Mouse (Mus musculus) CH12.LX (cell line): ENCODE measurements around the gene Dcaf11. TPM values are rescaled to one million over a fixed set of nuclear protein-coding genes. Genes with fewer than 3 reads are reported as not detected.
A peak's percentile ranks its signal among the peaks of the same experiment; 100 is the strongest.

Experiments used
- DNase-seq: peaks from one replicate; pipeline ENCODE4 v3.0.0-alpha.2; 2013; ENCODE audit errors: extremely low read depth
- H3K27ac ChIP-seq: 2 replicates; pipeline ENCODE4 v1.5.1; 2012; ENCODE audit warnings: low read depth, mild to moderate bottlenecking, control low read depth, moderate library complexity; ENCODE audit not compliant: insufficient read depth
- H3K27me3 ChIP-seq: replicated peaks from 2 replicates; pipeline ENCODE3; 2012; ENCODE audit warnings: inconsistent platforms
- H3K36me3 ChIP-seq, 2 experiments: replicated peaks in 1 of 2; 2 replicates each; pipeline versions ENCODE3 to v1.6.1; 2012; ENCODE audit warnings: inconsistent platforms in 1 of 2, low read length in 1 of 2, mild to moderate bottlenecking in 1 of 2, mixed read lengths in 1 of 2, moderate library complexity in 1 of 2; ENCODE audit not compliant: control insufficient read depth in 1 of 2, insufficient read depth in 1 of 2
- H3K4me1 ChIP-seq, 2 experiments: 2 replicates each; pipeline ENCODE4 v1.6.1; 2012; ENCODE audit warnings: inconsistent platforms in 1 of 2, moderate library complexity in 1 of 2; ENCODE audit not compliant: insufficient read depth in 2 of 2, control insufficient read depth in 1 of 2
- H3K4me2 ChIP-seq: 2 replicates; pipeline ENCODE4 v1.6.1; 2012; ENCODE audit warnings: low read depth, mild to moderate bottlenecking, control low read depth; ENCODE audit not compliant: poor library complexity, insufficient read depth, severe bottlenecking
- H3K4me3 ChIP-seq, 3 experiments: fragments of 150-350 bp in 1 of 3; sonication (generic) in 1 of 3; replicated peaks in 1 of 3; 2 replicates each; pipeline versions ENCODE3 to v1.5.1; 2011 to 2012; ENCODE audit warnings: low read depth in 2 of 3, low read length in 2 of 3, mild to moderate bottlenecking in 2 of 3, moderate library complexity in 2 of 3, control low read depth in 1 of 3, improper control_type of control experiment in 1 of 3, inconsistent platforms in 1 of 3, mixed read lengths in 1 of 3; ENCODE audit not compliant: poor library complexity in 1 of 3
- H3K79me2 ChIP-seq: replicated peaks from 2 replicates; pipeline ENCODE4 v1.6.1; 2012; ENCODE audit warnings: mild to moderate bottlenecking, moderate library complexity; ENCODE audit not compliant: control insufficient read depth, poor library complexity, insufficient read depth, severe bottlenecking; ENCODE audit errors: extremely low read depth
- H3K9ac ChIP-seq: 2 replicates; pipeline ENCODE4 v1.6.1; 2012; ENCODE audit warnings: low read depth, mild to moderate bottlenecking, control low read depth, moderate library complexity; ENCODE audit not compliant: insufficient read depth
- H3K9me3 ChIP-seq: replicated peaks from 2 replicates; pipeline ENCODE3; 2012; ENCODE audit warnings: low read length, inconsistent platforms, mixed read lengths
- BHLHE40 ChIP-seq: IDR thresholded peaks from 2 replicates; pipeline ENCODE4 v1.6.1; 2011; ENCODE audit warnings: mild to moderate bottlenecking, low read depth, low read length, improper control_type of control experiment
- CTCF ChIP-seq, 2 experiments: IDR thresholded peaks in 1 of 2; conservative IDR thresholded peaks in 1 of 2; 2 replicates each; pipeline ENCODE4 v1.5.1; 2011 to 2012; ENCODE audit warnings: low read depth in 2 of 2, low read length in 2 of 2, improper control_type of control experiment in 1 of 2, inconsistent platforms in 1 of 2, mild to moderate bottlenecking in 1 of 2, moderate library complexity in 1 of 2
- ELF1 ChIP-seq: IDR thresholded peaks from 2 replicates; pipeline ENCODE4 v1.6.1; 2014; ENCODE audit warnings: low read depth, mild to moderate bottlenecking, inconsistent platforms, low read length, improper control_type of control experiment
- EP300 ChIP-seq: IDR thresholded peaks from 2 replicates; pipeline ENCODE4 v1.6.1; 2011; ENCODE audit warnings: low read length, improper control_type of control experiment
- ETS1 ChIP-seq: conservative IDR thresholded peaks from 2 replicates; pipeline ENCODE4 v1.6.1; 2012; ENCODE audit warnings: low read depth, mild to moderate bottlenecking, inconsistent platforms, low read length, improper control_type of control experiment, moderate library complexity
- HCFC1 ChIP-seq: IDR thresholded peaks from 2 replicates; pipeline ENCODE4 v1.6.1; 2012; ENCODE audit warnings: low read depth, mild to moderate bottlenecking, inconsistent platforms, low read length, improper control_type of control experiment
- IRF4 ChIP-seq: IDR thresholded peaks from 2 replicates; pipeline ENCODE4 v1.6.1; 2014; ENCODE audit warnings: low read depth, mild to moderate bottlenecking, inconsistent platforms, low read length, improper control_type of control experiment
- KAT2A ChIP-seq: IDR thresholded peaks from 2 replicates; pipeline ENCODE4 v1.6.1; 2012; ENCODE audit warnings: low read length, improper control_type of control experiment, inconsistent platforms; ENCODE audit not compliant: insufficient replicate concordance
- MAX ChIP-seq: IDR thresholded peaks from 2 replicates; pipeline ENCODE4 v1.6.1; 2011; ENCODE audit warnings: low read length, improper control_type of control experiment
- MAZ ChIP-seq: IDR thresholded peaks from 2 replicates; pipeline ENCODE4 v1.6.1; 2012; ENCODE audit warnings: low read depth, mild to moderate bottlenecking, inconsistent platforms, low read length, improper control_type of control experiment, moderate library complexity
- MEF2A ChIP-seq: IDR thresholded peaks from 2 replicates; pipeline ENCODE4 v1.6.1; 2014; ENCODE audit warnings: low read depth, mild to moderate bottlenecking, inconsistent platforms, low read length, improper control_type of control experiment, borderline replicate concordance
- MXI1 ChIP-seq: IDR thresholded peaks from 2 replicates; pipeline ENCODE4 v1.6.1; 2011; ENCODE audit warnings: mild to moderate bottlenecking, low read depth, low read length, improper control_type of control experiment
- MYC ChIP-seq: IDR thresholded peaks from 2 replicates; pipeline ENCODE4 v1.6.1; 2011; ENCODE audit warnings: low read depth, mild to moderate bottlenecking, improper control_type of control experiment, low read length
- NELFE ChIP-seq: IDR thresholded peaks from 2 replicates; pipeline ENCODE4 v1.6.1; 2011; ENCODE audit warnings: low read depth, low read length, improper control_type of control experiment
- PAX5 ChIP-seq: IDR thresholded peaks from 2 replicates; pipeline ENCODE4 v1.6.1; 2012; ENCODE audit warnings: low read length, inconsistent platforms, mixed read lengths
- POLR2A ChIP-seq: IDR thresholded peaks from 2 replicates; pipeline ENCODE4 v1.6.1; 2011; ENCODE audit warnings: low read depth, mild to moderate bottlenecking, improper control_type of control experiment, low read length
- POLR2AphosphoS2 ChIP-seq: IDR thresholded peaks from 2 replicates; pipeline ENCODE4 v1.6.1; 2011; ENCODE audit warnings: low read depth, low read length, improper control_type of control experiment
- RAD21 ChIP-seq: IDR thresholded peaks from 2 replicates; pipeline ENCODE4 v1.6.1; 2011; ENCODE audit warnings: low read depth, mild to moderate bottlenecking, low read length, improper control_type of control experiment, moderate library complexity
- SIN3A ChIP-seq: IDR thresholded peaks from 2 replicates; pipeline ENCODE4 v1.6.1; 2012; ENCODE audit warnings: low read length, improper control_type of control experiment, inconsistent platforms
- SMC3 ChIP-seq: IDR thresholded peaks from 2 replicates; pipeline ENCODE4 v1.6.1; 2011; ENCODE audit warnings: low read depth, low read length, improper control_type of control experiment
- TBP ChIP-seq: conservative IDR thresholded peaks from 2 replicates; pipeline ENCODE4 v1.6.1; 2011; ENCODE audit warnings: low read depth, low read length, improper control_type of control experiment
- TCF12 ChIP-seq: IDR thresholded peaks from 2 replicates; pipeline ENCODE4 v1.6.1; 2014; ENCODE audit warnings: low read depth, mild to moderate bottlenecking, inconsistent platforms, low read length, improper control_type of control experiment
- UBTF ChIP-seq: IDR thresholded peaks from 2 replicates; pipeline ENCODE4 v1.6.1; 2012; ENCODE audit warnings: low read depth, mild to moderate bottlenecking, inconsistent platforms, low read length, improper control_type of control experiment, moderate library complexity
- USF1 ChIP-seq: IDR thresholded peaks from 2 replicates; pipeline ENCODE4 v1.6.1; 2014; ENCODE audit warnings: low read depth, mild to moderate bottlenecking, inconsistent platforms, low read length, improper control_type of control experiment
- USF2 ChIP-seq: conservative IDR thresholded peaks from 2 replicates; pipeline ENCODE4 v1.6.1; 2011; ENCODE audit warnings: low read depth, low read length, improper control_type of control experiment
- ZC3H11A ChIP-seq: IDR thresholded peaks from 2 replicates; pipeline ENCODE4 v1.6.1; 2012; ENCODE audit warnings: low read depth, mild to moderate bottlenecking, inconsistent platforms, low read length, improper control_type of control experiment
- ZKSCAN1 ChIP-seq: IDR thresholded peaks from 2 replicates; pipeline ENCODE4 v1.6.1; 2012; ENCODE audit warnings: low read depth, inconsistent platforms, low read length, improper control_type of control experiment, borderline replicate concordance
- ZMIZ1 ChIP-seq: IDR thresholded peaks from 2 replicates; pipeline ENCODE4 v1.6.1; 2012; ENCODE audit warnings: low read depth, mild to moderate bottlenecking, inconsistent platforms, low read length, improper control_type of control experiment
- dilution Hi-C: fragments of 300-500 bp; cut with MboI; formaldehyde crosslinking; loops from 2 replicates; pipeline ENCODE4 v1.14.3; 2020; ENCODE audit warnings: low sequenced_read_pairs; ENCODE audit not compliant: extremely low pct_unique_long_range_greater_than_20kb, extremely low pct_ligation_motif_present
- in situ Hi-C: fragments of 300-500 bp; cut with MboI; formaldehyde crosslinking; loops from 3 replicates; pipeline ENCODE4 v1.14.3; 2019; ENCODE audit warnings: low sequenced_read_pairs, low pct_ligation_motif_present, low pct_unique_long_range_greater_than_20kb, mixed read lengths
- polyA plus RNA-seq: library from polyadenylated mRNA; unstranded; fragments of >175 nt; gene quantifications from 2 replicates; pipeline ENCODE4 v1.2.1, GENCODE M21; 2012; ENCODE audit warnings: low read depth; ENCODE audit not compliant: insufficient read length
- total RNA-seq, 2 experiments: library from RNA; depleted of rRNA; stranded (reverse); fragments of 300-350 nt in 1 of 2; fragments of >200 nt in 1 of 2; gene quantifications; 2 replicates each; pipeline ENCODE4 v1.2.3; 2012 to 2014

The Dcaf11 gene
- total and polyA plus RNA-seq, 3 experiments: 29.3 to 39.1 (median 32.6) TPM

GRCm38 (mm10) chr14:55576376-55576775 is 16.6 kb downstream of the Dcaf11 start:
- H3K9ac ChIP-seq: no peak overlapping the region
- peaks cover 15 to 20% of the 10 kb centered on the region in 2 experiments for H3K36me3 ChIP-seq
- H3K27me3 ChIP-seq: no peaks in the 10 kb centered on the region
- peaks cover 12% of the 10 kb centered on the region for H3K79me2 ChIP-seq
- no peak overlapping the region for H3K4me2 ChIP-seq
- in situ Hi-C loops: no loop called here
- TF ChIP-seq BHLHE40: no peak
- no peak for TF ChIP-seq CTCF (conservative IDR thresholded peaks at IDR 0.05 in 1 of 2, IDR thresholded peaks at IDR 0.05 in 1 of 2; ENCODE audit: low read depth in 2 of 2, low read length in 2 of 2)
- TF ChIP-seq IRF4: no peak
- TF ChIP-seq MEF2A: no peak
- TF ChIP-seq ZC3H11A: no peak
- TF ChIP-seq MAX: no peak
- TF ChIP-seq RAD21: no peak
- no peak for TF ChIP-seq HCFC1
- TF ChIP-seq PAX5: no peak
- no peak for TF ChIP-seq SMC3
- TF ChIP-seq USF2: no peak
- no peak for TF ChIP-seq TBP
- no peak for TF ChIP-seq MYC
- no peak for TF ChIP-seq USF1
- no peaks in the 10 kb centered on the region for H3K9me3 ChIP-seq
- H3K4me1 ChIP-seq: peaks cover 13 to 27% of the 10 kb centered on the region in 2 experiments
- dilution Hi-C loops: no loop called here
- no peak overlapping the region for H3K27ac ChIP-seq
- no peak overlapping the region for H3K4me3 ChIP-seq
- DNase-seq: no peak

GRCm38 (mm10) chr14:55577871-55578667 is 18.3 kb downstream of the Dcaf11 start, which contains the start of gene Psme1:
Gene Psme1 (plus strand): TSS chr14:55578123.
- DNase-seq: peak; percentile 86
- Histone ChIP-seq H3K4me2 (peak within 1 kb of the TSS; percentile 92), H3K36me3 (peaks cover 19 to 33% of the 10 kb centered on the region in 2 experiments), H3K9ac (peak within 1 kb of the TSS; percentile 83), H3K4me1 (peaks cover 13 to 34% of the 10 kb centered on the region in 2 experiments), H3K27me3 (no peaks in the 10 kb centered on the region), H3K79me2 (peaks cover 12% of the 10 kb centered on the region), H3K4me3 (peak within 1 kb of the TSS; percentile 75 to 96 (median 95)), H3K27ac (peak within 1 kb of the TSS; percentile 77), H3K9me3 (no peaks in the 10 kb centered on the region)
- in situ Hi-C loops (no loop called here), dilution Hi-C loops (no loop called here)
- TF ChIP-seq POLR2A (peak; percentile 71), ELF1 (peak; percentile 85), TBP (peak; percentile 68), MAZ (peak; percentile 81), MAX (peak; percentile 57; the same call in 1 of the 2 replicates), TCF12 (peak; percentile 45; the same call in 1 of the 2 replicates), IRF4 (peak; percentile 83), CTCF (conservative IDR thresholded peaks at IDR 0.05 in 1 of 2, IDR thresholded peaks at IDR 0.05 in 1 of 2; ENCODE audit: low read depth in 2 of 2, low read length in 2 of 2) (no peak), PAX5 (no peak), USF1 (no peak), HCFC1 (peak; percentile 64; the same call in 1 of the 2 replicates), EP300 (no peak; the same call in 1 of the 2 replicates), SIN3A (peak; percentile 74), SMC3 (no peak), POLR2AphosphoS2 (no peak), MXI1 (peak; percentile 85; the same call in 1 of the 2 replicates), MYC (peak; percentile 78), NELFE (peak; percentile 87), MEF2A (peak; percentile 26; the same call in 1 of the 2 replicates), ZKSCAN1 (no peak), KAT2A (no peak), ETS1 (peak; percentile 50), ZMIZ1 (peak; percentile 73; the same call in 1 of the 2 replicates), BHLHE40 (peak; percentile 49), UBTF (0 out of 2 replicates have a peak, but pooled peaks have one; percentile 35)
